Mouse (Mus musculus): ENCODE results near the gene Uimc1. TPM values are rescaled to one million over a fixed set of nuclear protein-coding genes. Genes with fewer than 3 reads are reported as not detected.

The Uimc1 gene
- polyA plus RNA-seq, 1 experiment = 1.3 TPM

GRCm38 (mm10) chr13:55006415-55006742 lies 93.7 kb downstream of the Uimc1 start:
- H3K4me1 ChIP-seq (ENCODE audit: control insufficient read depth) = no peaks in the 10 kb centered on the region
- no peaks in the 10 kb centered on the region for H3K27me3 ChIP-seq (ENCODE audit: control insufficient read depth)
- H3K4me3 ChIP-seq (replicated peaks) = no peak overlapping the region
- no peaks in the 10 kb centered on the region for H3K36me3 ChIP-seq (ENCODE audit: control insufficient read depth)
- no peaks in the 10 kb centered on the region for H3K9me3 ChIP-seq (ENCODE audit: control insufficient read depth, low read length)
- TF ChIP-seq TAL1 (IDR thresholded peaks at IDR 0.05; ENCODE audit: low read length) = no peak
- no peak for TF ChIP-seq GATA1 (IDR thresholded peaks at IDR 0.05; ENCODE audit: low read length)

DNA sequence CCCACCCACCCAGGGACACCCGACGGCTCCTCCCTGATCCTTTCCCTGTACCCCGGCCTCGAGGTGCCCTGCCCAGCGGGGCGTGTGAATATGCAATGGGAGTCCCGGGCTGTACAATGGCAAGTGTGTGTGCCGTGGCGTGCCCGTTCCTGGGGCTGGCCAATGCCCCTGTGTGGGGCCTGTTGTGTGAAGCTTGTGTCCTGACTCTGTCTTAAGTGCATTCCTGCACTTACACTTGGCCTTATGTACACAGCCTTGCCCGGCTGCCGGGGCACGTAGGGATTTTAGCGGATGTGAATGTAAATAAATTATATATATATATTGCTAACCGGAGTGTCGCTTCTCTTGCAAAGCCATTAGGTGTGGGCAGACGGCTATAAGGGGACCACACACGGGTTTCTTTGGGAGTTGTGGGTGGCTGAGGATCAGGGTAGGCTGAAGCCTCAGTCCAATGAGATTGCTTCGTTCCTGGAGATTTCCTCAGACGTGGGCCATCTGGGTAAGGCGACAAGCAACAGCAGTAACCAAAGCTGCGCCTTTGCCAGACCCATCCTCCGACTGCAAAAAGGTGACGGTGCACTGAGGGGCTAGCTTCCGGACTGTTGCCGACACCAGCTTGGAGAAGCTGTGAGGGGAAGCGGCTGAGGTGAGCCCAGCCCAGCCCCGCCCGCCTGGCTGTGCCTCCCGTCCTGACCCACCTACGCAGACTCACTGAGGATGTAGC lies 94.2 kb downstream of the Uimc1 start:
- no peak for TF ChIP-seq GATA1 (IDR thresholded peaks at IDR 0.05; ENCODE audit: low read length)
- no peak for TF ChIP-seq TAL1 (IDR thresholded peaks at IDR 0.05; ENCODE audit: low read length)
- Histone ChIP-seq H3K4me3 (replicated peaks) (no peak overlapping the region), H3K27me3 (ENCODE audit: control insufficient read depth) (no peaks in the 10 kb centered on the region)

DNA sequence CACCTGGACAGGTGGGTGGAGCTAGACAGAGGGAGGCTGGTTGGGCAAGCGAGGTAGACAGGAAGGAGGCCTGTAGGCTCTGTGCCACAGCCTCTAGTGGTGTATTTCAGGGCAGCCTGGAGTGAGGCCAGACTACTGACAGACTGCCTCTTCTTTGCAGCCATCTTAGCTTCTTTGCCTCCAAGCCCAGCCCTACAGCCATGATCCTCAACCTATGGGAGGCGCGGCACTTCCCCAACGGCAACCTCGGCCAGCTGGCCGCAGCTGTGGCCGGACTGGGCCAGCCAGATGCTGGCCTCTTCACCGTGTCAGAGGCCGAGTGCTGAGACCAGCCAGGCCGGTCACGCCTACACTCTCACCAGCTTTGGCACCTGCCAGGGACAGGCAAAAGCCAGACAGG lies 95.5 kb downstream of the Uimc1 start:
- TF ChIP-seq GATA1 (IDR thresholded peaks at IDR 0.05; ENCODE audit: low read length) (no peak), TAL1 (IDR thresholded peaks at IDR 0.05; ENCODE audit: low read length) (no peak)
- H3K36me3 ChIP-seq (ENCODE audit: control insufficient read depth) = no peaks in the 10 kb centered on the region
- no peak overlapping the region for H3K4me3 ChIP-seq (replicated peaks)
- H3K9me3 ChIP-seq (ENCODE audit: control insufficient read depth, low read length) = no peaks in the 10 kb centered on the region
- H3K4me1 ChIP-seq (ENCODE audit: control insufficient read depth) = no peaks in the 10 kb centered on the region
- H3K27me3 ChIP-seq (ENCODE audit: control insufficient read depth) = no peaks in the 10 kb centered on the region

More for the DNA sequence above, 94.2 kb downstream of the Uimc1 start:
- Histone ChIP-seq H3K4me1 (ENCODE audit: control insufficient read depth) (no peaks in the 10 kb centered on the region), H3K36me3 (ENCODE audit: control insufficient read depth) (no peaks in the 10 kb centered on the region), H3K9me3 (ENCODE audit: control insufficient read depth, low read length) (no peaks in the 10 kb centered on the region)

DNA sequence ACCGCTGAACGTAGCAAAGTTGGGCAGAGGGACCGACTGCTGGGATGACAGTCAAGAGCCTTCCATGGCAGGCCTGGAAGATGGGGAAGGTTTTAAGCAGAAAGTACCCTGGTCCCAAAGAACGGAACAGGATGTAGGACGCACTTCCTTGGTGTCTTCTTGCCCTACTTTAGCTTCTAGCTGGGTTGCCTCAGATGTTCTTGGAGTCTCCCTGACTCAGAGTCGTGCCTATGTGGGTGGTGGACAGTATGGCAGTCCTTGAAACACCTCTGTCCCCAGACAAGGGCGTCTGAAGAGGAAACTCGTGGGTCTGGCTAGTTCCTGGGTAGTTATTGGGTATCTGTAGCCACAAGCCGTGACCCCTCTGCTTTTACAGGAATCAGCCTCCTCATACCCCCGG lies 98.0 kb downstream of the Uimc1 start:
- Histone ChIP-seq H3K4me1 (ENCODE audit: control insufficient read depth) (no peaks in the 10 kb centered on the region), H3K9me3 (ENCODE audit: control insufficient read depth, low read length) (no peaks in the 10 kb centered on the region), H3K4me3 (replicated peaks) (no peak overlapping the region), H3K27me3 (ENCODE audit: control insufficient read depth) (no peaks in the 10 kb centered on the region), H3K36me3 (ENCODE audit: control insufficient read depth) (no peaks in the 10 kb centered on the region)
- TF ChIP-seq TAL1 (IDR thresholded peaks at IDR 0.05; ENCODE audit: low read length) (no peak), GATA1 (IDR thresholded peaks at IDR 0.05; ENCODE audit: low read length) (no peak)

DNA sequence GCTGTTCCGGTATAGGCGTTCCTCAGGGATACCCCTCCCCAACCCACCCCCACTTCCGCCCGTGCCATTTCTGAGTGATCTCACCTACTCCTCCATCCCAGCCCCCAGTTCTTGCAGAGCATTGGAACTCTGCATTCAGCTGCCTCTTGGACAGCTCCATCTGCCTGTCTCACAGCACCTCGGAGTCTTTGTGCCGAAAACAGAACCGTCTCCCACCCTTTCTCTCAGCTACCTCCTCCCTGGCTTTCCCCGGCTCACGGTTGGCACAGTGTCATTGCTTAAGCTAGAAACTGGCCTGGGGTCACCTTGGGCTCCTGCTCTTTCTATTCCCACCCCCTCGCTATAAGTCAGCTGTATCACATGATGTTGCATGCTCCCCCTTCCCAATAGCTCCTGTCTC lies 99.7 kb downstream of the Uimc1 start:
- TF ChIP-seq GATA1 (IDR thresholded peaks at IDR 0.05; ENCODE audit: low read length) (no peak), TAL1 (IDR thresholded peaks at IDR 0.05; ENCODE audit: low read length) (no peak)

GRCm38 (mm10) chr13:54997568-54997967 lies 102.5 kb downstream of the Uimc1 start:
- H3K27me3 ChIP-seq (ENCODE audit: control insufficient read depth) = no peaks in the 10 kb centered on the region
- no peak overlapping the region for H3K4me3 ChIP-seq (replicated peaks)
- no peaks in the 10 kb centered on the region for H3K36me3 ChIP-seq (ENCODE audit: control insufficient read depth)
- TF ChIP-seq TAL1 (IDR thresholded peaks at IDR 0.05; ENCODE audit: low read length) = no peak
- no peak for TF ChIP-seq GATA1 (IDR thresholded peaks at IDR 0.05; ENCODE audit: low read length)
- no peaks in the 10 kb centered on the region for H3K4me1 ChIP-seq (ENCODE audit: control insufficient read depth)
- H3K9me3 ChIP-seq (ENCODE audit: control insufficient read depth, low read length) = no peaks in the 10 kb centered on the region

More for the DNA sequence above, 99.7 kb downstream of the Uimc1 start:
- no peak overlapping the region for H3K4me3 ChIP-seq (replicated peaks)
- no peaks in the 10 kb centered on the region for H3K4me1 ChIP-seq (ENCODE audit: control insufficient read depth)
- no peaks in the 10 kb centered on the region for H3K36me3 ChIP-seq (ENCODE audit: control insufficient read depth)
- no peaks in the 10 kb centered on the region for H3K27me3 ChIP-seq (ENCODE audit: control insufficient read depth)
- no peaks in the 10 kb centered on the region for H3K9me3 ChIP-seq (ENCODE audit: control insufficient read depth, low read length)

DNA sequence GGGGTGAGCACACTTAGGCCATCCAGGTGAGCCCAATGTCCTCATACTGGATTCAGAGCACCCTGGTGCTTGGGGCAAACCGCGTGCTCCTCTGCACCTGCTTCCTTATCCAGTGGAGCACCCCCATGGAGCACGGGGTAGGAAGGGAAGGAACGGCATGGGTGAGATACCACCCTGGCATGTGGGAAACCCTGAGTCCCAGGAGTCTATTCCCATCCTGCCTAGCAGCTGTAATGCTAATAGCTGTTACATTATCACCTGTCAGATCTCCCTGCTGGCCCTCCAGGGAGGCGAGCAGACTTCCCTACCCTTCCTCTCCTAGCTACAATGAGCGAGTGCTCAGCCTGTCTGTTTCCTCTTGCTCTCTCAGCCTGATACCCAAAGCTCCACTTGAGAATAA lies 104.9 kb downstream of the Uimc1 start:
- H3K9me3 ChIP-seq (ENCODE audit: control insufficient read depth, low read length) = no peaks in the 10 kb centered on the region
- no peak for TF ChIP-seq TAL1 (IDR thresholded peaks at IDR 0.05; ENCODE audit: low read length)
- no peak for TF ChIP-seq GATA1 (IDR thresholded peaks at IDR 0.05; ENCODE audit: low read length)

DNA sequence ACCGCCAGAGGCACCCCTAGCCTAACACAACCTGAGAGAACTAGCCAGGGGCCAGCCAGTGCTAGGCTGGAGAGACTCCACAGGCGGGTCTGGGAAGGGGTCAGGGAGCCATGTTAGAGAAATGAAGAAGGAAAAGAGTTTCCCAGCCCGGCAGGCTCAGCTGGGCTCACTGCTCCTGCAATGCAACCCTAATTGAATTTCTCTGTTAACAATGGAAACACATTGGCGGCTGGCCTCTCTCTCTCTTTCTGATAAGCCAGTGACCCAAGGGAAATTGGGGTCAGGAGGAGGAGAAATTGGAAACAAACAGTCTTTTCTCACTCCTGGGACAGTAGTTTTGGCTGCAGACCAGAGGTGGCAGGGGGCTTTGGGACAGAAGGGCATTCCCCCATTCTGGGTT lies 105.5 kb downstream of the Uimc1 start:
- TF ChIP-seq GATA1 (IDR thresholded peaks at IDR 0.05; ENCODE audit: low read length) (no peak), TAL1 (IDR thresholded peaks at IDR 0.05; ENCODE audit: low read length) (no peak)
- H3K36me3 ChIP-seq (ENCODE audit: control insufficient read depth) = no peaks in the 10 kb centered on the region

More for the DNA sequence above, 104.9 kb downstream of the Uimc1 start:
- Histone ChIP-seq H3K4me1 (ENCODE audit: control insufficient read depth) (no peaks in the 10 kb centered on the region), H3K36me3 (ENCODE audit: control insufficient read depth) (no peaks in the 10 kb centered on the region), H3K4me3 (replicated peaks) (no peak overlapping the region), H3K27me3 (ENCODE audit: control insufficient read depth) (no peaks in the 10 kb centered on the region)

DNA sequence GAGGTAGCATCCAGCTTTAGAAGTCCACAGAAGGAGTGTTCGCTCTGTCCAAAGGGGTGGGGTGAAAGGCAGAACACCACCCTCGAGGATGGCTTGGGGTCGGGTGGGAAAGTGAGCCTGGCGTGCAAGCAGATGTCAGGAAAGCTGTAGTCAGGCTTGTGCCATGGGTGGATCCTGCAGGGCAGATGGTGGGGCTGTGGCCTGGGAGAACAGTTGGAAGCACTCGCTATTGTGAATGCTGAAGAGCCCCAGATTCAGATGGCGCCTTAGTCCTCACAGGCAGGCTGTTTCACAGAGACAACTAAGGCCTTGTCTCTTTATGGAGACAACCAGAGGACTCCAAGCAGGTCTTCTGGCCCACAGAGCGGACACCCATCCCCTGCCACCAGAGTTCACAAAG lies 107.9 kb downstream of the Uimc1 start:
- H3K36me3 ChIP-seq (ENCODE audit: control insufficient read depth) = no peaks in the 10 kb centered on the region

More for the DNA sequence above, 105.5 kb downstream of the Uimc1 start:
- H3K4me1 ChIP-seq (ENCODE audit: control insufficient read depth) = no peaks in the 10 kb centered on the region
- no peaks in the 10 kb centered on the region for H3K27me3 ChIP-seq (ENCODE audit: control insufficient read depth)
- H3K9me3 ChIP-seq (ENCODE audit: control insufficient read depth, low read length) = no peaks in the 10 kb centered on the region
- no peak overlapping the region for H3K4me3 ChIP-seq (replicated peaks)

More for the DNA sequence above, 107.9 kb downstream of the Uimc1 start:
- no peak for TF ChIP-seq GATA1 (IDR thresholded peaks at IDR 0.05; ENCODE audit: low read length)
- TF ChIP-seq TAL1 (IDR thresholded peaks at IDR 0.05; ENCODE audit: low read length) = no peak
- Histone ChIP-seq H3K9me3 (ENCODE audit: control insufficient read depth, low read length) (no peaks in the 10 kb centered on the region), H3K4me3 (replicated peaks) (no peak overlapping the region), H3K27me3 (ENCODE audit: control insufficient read depth) (no peaks in the 10 kb centered on the region; the same call in 1 of the 2 replicates), H3K4me1 (ENCODE audit: control insufficient read depth) (no peaks in the 10 kb centered on the region)
